Mouse (Mus musculus) thymus, adult 2 months (tissue): Measurements from ENCODE around the gene Nisch. TPM values are rescaled to one million over a fixed set of nuclear protein-coding genes. Genes with fewer than 3 reads are reported as not detected.

Experiments used
- DNase-seq: peaks from one replicate; pipeline ENCODE4 v3.0.0; 2021
- H3K27ac ChIP-seq: fragments of 200-500 bp; 2 replicates; pipeline ENCODE4 v1.5.1; 2012; ENCODE audit warnings: low read length, control low read depth; ENCODE audit not compliant: control insufficient read depth, insufficient read depth
- H3K27me3 ChIP-seq: fragments of 200-500 bp; 2 replicates; pipeline ENCODE4 v1.6.1; 2012; ENCODE audit warnings: mild to moderate bottlenecking, low read length, moderate library complexity, mixed read lengths; ENCODE audit not compliant: control insufficient read depth, insufficient read depth
- H3K36me3 ChIP-seq: fragments of 200-500 bp; 2 replicates; pipeline ENCODE4 v1.6.1; 2012; ENCODE audit warnings: mild to moderate bottlenecking, low read length, moderate library complexity; ENCODE audit not compliant: control insufficient read depth, insufficient read depth
- H3K4me1 ChIP-seq: fragments of 200-500 bp; replicated peaks from 2 replicates; pipeline ENCODE4 v1.6.1; 2012; ENCODE audit warnings: low read length; ENCODE audit not compliant: control insufficient read depth, insufficient read depth
- H3K4me3 ChIP-seq: fragments of 200-500 bp; 2 replicates; pipeline ENCODE4 v1.5.1; 2012; ENCODE audit warnings: mild to moderate bottlenecking, low read length, control low read depth, moderate library complexity; ENCODE audit not compliant: control insufficient read depth, insufficient read depth
- CTCF ChIP-seq: fragments of 200-500 bp; IDR thresholded peaks from 2 replicates; pipeline ENCODE4 v1.5.1; 2012; ENCODE audit warnings: mild to moderate bottlenecking, control low read depth, low read length, moderate library complexity, borderline replicate concordance; ENCODE audit not compliant: control insufficient read depth, poor library complexity, insufficient read depth; ENCODE audit errors: extremely low read depth
- POLR2A ChIP-seq: fragments of 200-500 bp; IDR thresholded peaks from 2 replicates; pipeline ENCODE4 v1.6.1; 2012; ENCODE audit warnings: mild to moderate bottlenecking, low read length, control low read depth, moderate library complexity; ENCODE audit not compliant: control insufficient read depth, poor library complexity, insufficient read depth; ENCODE audit errors: extremely low read depth
- WGBS: fragments of 180-500 bp; shearing (Covaris S2); methylation state at CpG from one replicate; pipeline ENCODE4 v1.1.7; 2018; 5-methylcytosine and 5-hydroxymethylcytosine counted together
- polyA plus RNA-seq: library from polyadenylated mRNA; depleted of rRNA; stranded (reverse); fragments of >200 nt; gene quantifications from 2 replicates; pipeline ENCODE4 v1.2.3, GENCODE M21; 2012

Nisch gene
- polyA plus RNA-seq, 1 experiment, result 569 TPM

DNA sequence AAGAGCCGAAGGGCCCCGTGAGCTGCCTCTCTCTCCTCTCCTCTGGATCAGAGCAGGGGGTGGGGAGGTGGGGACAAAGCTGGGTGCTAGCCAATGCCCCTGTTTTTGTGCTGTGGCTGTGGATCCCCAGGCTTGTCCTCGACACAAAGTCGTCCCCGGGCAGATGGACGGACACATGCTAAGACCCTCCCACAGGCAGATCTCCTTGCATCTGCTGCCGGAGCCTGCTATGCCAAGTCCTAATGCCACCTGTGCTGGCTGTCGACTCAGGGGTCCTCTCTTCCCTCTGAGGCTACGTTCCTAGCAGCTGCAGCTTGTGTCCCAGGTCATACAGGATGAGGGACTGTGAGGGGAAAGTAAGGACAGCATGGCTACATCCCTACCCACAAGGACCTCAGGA, 49.9 kb downstream of the Nisch start:
- peaks cover 11% of the 10 kb centered on the region for H3K36me3 ChIP-seq
- 59% methylated on average over 9 of the region's 9 CpGs for WGBS
- H3K27ac ChIP-seq, result no peak overlapping the region
- DNase-seq, result no peak
- H3K4me3 ChIP-seq, result no peak overlapping the region
- H3K27me3 ChIP-seq, result no peaks in the 10 kb centered on the region
- TF ChIP-seq CTCF, result no peak
- no peak for TF ChIP-seq POLR2A
- no peaks in the 10 kb centered on the region for H3K4me1 ChIP-seq

DNA sequence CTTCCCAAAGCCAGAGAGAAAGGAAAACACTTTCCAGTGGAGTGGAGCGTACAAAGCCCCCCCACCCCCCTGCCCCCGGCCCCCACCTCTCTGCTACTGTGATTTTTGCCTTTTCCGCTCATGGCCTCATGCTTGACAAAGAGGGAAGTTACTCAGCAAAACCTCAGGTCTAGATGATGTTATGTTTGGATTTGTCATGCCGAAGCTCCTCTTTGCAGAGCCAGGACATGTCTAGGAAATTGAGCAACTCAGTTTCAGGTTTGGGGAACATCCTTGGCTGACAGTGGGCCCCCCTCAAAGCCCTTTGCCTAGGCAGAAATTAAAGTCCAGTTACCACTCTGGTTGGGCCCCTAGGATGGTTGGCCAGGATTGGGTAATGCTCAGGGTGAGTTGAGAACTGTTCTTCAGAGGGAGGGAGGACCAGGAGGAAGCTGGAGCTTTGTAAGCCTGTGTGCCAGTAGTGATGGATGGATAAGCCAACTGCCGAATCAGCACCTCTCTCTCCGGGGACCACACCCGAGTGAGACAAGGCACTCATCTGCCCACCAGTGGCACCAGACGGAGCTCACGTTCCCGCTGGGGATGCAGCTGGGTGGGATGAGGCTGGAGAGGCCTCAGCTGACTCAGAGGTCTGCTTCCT, 50.6 kb downstream of the Nisch start:
- H3K4me1 ChIP-seq, result no peaks in the 10 kb centered on the region
- no peak for DNase-seq
- 11% methylated on average over 10 of the region's 10 CpGs for WGBS
- no peak overlapping the region for H3K27ac ChIP-seq
- H3K4me3 ChIP-seq, result no peak overlapping the region
- H3K36me3 ChIP-seq, result peaks cover 4% of the 10 kb centered on the region; the same call in 1 of the 2 replicates
- TF ChIP-seq POLR2A (no peak), CTCF (no peak)
- no peaks in the 10 kb centered on the region for H3K27me3 ChIP-seq

DNA sequence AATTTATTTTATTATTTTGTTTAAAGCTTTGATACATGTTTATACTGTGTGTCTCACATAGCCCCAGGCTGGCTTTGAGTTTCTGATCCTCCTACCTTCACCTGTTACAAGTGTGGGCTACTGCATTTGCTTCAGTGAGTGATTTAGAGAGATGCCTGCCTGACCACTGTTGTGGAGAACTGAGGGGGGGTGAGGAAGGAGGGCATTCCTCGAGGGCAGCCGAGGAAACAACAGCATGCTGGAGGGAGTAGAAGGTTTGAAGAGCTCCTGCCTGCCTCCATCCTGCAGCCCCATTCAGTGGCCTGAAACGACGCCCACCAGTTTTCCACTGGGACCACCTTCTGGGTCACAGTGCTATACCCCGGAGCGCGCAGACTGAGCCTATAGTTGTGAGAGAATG, 51.3 kb downstream of the Nisch start:
- Histone ChIP-seq H3K27me3 (no peaks in the 10 kb centered on the region), H3K36me3 (no peaks in the 10 kb centered on the region), H3K4me1 (no peaks in the 10 kb centered on the region), H3K27ac (no peak overlapping the region), H3K4me3 (no peak overlapping the region)
- TF ChIP-seq POLR2A, result no peak
- no peak for TF ChIP-seq CTCF
- DNase-seq, result no peak
- 41% methylated on average over 7 of the region's 7 CpGs for WGBS

DNA sequence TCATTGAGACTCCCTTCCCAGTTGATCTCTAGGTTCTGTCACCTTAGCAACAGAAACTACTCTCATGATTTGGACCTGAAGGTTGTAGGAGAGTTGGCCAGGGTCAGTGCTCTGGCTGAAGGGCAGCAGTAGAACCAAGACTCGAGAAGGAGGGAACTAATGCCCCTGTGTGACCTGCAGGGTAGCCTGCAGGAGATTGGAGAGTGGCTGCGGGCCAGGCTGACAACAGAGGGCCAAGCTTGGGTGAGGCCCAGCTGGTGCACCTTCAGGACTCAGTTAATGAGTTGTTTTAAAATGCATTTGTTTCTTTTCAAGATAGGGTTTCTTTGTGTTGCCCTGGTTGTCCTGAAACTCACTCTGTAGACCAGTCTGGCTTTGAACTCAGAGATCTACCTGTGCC, 51.7 kb downstream of the Nisch start:
- no peaks in the 10 kb centered on the region for H3K36me3 ChIP-seq
- no peak overlapping the region for H3K27ac ChIP-seq
- no peak for TF ChIP-seq POLR2A
- TF ChIP-seq CTCF, result no peak
- no peaks in the 10 kb centered on the region for H3K4me1 ChIP-seq
- 84% methylated on average over 2 of the region's 2 CpGs for WGBS
- no peak for DNase-seq
- H3K4me3 ChIP-seq, result no peak overlapping the region
- no peaks in the 10 kb centered on the region for H3K27me3 ChIP-seq

DNA sequence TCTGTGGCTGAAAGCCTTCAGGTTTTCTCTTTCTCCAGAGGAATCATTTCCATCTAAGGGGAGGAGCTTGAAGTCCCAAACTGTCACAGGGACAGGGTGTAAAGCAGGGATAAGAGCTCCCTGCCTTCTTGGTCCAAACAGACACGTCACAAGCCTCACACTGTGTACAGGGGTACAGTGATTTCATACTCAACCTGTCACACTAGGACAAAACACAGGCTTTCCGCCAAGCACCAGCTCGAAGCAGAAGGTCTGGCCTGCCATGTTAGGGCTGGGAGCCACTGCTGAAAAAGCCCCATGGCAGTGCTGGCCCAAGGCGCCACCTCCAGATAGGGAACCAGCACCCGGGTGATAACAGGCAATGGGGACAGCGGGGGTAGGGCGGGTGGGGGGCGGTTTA, 52.7 kb downstream of the Nisch start:
- H3K27me3 ChIP-seq, result no peaks in the 10 kb centered on the region
- no peak overlapping the region for H3K27ac ChIP-seq
- no peak overlapping the region for H3K4me3 ChIP-seq
- no peaks in the 10 kb centered on the region for H3K4me1 ChIP-seq
- no peak for TF ChIP-seq POLR2A
- no peak for TF ChIP-seq CTCF
- DNase-seq, result no peak
- no peaks in the 10 kb centered on the region for H3K36me3 ChIP-seq
- WGBS, result 89% methylated on average over 8 of the region's 8 CpGs

DNA sequence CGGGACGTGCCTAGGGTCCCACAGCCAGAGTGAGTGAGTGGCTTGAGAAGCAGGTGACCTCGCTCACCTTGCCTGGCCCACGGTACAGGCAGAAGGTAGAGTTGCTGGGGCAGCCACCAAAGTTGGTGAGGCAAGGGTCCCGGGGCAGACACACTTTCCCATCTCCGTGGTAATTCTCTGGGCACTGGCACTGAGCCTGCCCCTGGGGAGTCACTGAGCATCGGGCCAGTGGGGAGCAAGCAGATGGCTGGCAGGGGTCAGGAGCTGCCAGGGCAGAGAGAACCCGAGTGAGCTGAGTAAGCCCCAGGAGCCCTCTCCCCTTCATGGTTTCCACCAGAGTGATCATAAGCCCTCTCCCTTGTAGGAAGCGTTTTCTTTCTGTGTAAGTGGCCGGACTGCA, 55.1 kb downstream of the Nisch start:
- H3K27ac ChIP-seq, result no peak overlapping the region
- no peaks in the 10 kb centered on the region for H3K4me1 ChIP-seq
- no peaks in the 10 kb centered on the region for H3K36me3 ChIP-seq
- TF ChIP-seq POLR2A (no peak), CTCF (no peak)
- DNase-seq, result no peak
- H3K27me3 ChIP-seq, result no peaks in the 10 kb centered on the region
- H3K4me3 ChIP-seq, result no peak overlapping the region
- WGBS, result 91% methylated on average over 10 of the region's 10 CpGs

DNA sequence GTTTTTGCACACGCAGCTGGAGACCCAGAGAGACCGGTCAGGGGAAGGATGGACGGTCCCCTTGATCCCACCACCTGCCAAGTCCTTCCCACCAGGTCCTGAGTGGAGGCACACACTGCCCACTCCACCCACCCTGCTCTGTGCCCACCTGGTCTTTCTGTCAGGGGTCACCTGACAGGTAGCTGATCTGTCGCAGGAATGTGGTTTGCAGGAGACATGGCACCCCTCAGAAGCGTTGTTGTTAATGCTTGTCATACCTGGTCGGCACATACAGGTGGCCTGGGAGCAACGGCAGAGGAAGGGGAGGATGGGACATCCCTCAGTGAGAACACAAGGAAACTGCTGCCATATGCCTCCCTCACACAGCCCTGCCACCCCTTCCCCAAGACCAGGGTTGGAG, 55.6 kb downstream of the Nisch start:
- DNase-seq, result no peak
- WGBS, result 93% methylated on average over 7 of the region's 7 CpGs
- TF ChIP-seq POLR2A (no peak), CTCF (no peak)
- no peaks in the 10 kb centered on the region for H3K27me3 ChIP-seq
- H3K4me3 ChIP-seq, result no peak overlapping the region
- H3K27ac ChIP-seq, result no peak overlapping the region
- H3K36me3 ChIP-seq, result no peaks in the 10 kb centered on the region
- H3K4me1 ChIP-seq, result no peaks in the 10 kb centered on the region
